Mouse (Mus musculus) gastrocnemius, adult 8-10 months (tissue): ENCODE measurements around the gene Mindy2. TPM values are rescaled to one million over a fixed set of nuclear protein-coding genes. Genes with fewer than 3 reads are reported as not detected.
"Not testable (repeated sequence)": the region's sequence is repeated elsewhere in the genome, so short reads cannot be mapped to it uniquely, and the experiment has no call there.

Source experiments
- DNase-seq, 2 experiments: peaks; one replicate each; pipeline ENCODE4 v3.0.0; 2022; ENCODE audit warnings: low spot score in 2 of 2
- total RNA-seq, 4 experiments: library from RNA; stranded (reverse); gene quantifications; 2 replicates each; pipeline ENCODE4 v1.2.4; 2022

Mindy2 gene
- total RNA-seq, 4 experiments from 2014 or later = 13.2 to 17.6 (median 13.6) TPM

DNA sequence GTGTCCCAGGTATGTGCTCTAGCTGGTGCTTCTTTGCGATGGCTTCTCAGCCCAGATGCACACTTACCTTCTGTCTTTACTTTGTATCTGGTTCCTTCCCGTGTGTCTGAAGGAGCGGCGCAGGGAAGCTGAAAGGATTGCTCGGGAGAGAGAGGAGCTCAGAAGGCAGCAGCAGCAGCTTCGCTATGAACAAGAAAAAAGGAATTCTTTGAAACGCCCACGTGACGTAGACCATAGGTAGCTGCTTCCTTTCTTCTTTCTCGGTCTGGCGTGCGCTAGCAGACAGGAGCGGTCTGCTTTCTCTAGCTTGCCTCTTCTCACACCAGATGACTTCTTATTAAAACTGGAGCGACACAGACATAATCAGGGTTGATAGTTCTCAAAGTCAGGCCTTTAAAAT lies 72.3 kb downstream of the Mindy2 start:
- DNase-seq = no peak

DNA sequence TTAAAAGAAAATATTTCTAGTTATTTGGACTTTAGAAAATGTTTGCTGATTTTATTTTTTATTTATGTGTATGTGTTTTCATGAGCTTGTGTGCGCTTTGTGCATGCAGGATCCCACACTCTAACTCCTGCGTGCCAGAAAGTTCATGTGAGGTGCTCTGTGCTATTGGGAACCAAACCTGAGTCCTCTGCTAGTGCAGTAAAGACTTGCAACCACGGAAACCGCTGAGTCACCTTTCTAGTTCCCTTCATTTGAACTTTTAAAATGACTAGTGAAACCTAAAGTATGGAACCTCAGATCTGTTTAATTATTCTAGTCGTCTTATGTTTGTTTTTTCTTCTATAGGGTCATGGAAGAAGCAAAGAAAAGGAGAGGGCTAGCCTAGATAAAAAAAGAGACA lies 76.0 kb downstream of the Mindy2 start:
- DNase-seq = no peak

DNA sequence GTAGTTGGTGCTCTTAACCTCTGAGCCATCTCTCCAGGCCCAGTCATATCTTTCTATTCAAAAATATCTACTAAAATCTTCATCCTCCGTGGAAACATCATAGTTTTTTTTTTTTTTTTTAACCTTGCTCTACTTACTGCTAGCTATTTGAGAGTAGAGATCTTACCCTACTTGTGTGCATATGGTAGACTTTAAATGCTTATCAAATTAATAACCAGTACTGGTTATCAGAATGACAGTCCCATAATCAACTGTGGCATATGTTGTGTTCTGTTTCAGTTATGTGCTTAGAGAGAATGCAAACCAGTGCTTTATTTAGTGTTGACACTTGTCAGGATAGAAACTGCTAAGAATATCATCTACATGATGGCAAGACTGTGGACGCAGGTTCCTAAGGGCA lies 78.9 kb downstream of the Mindy2 start:
- DNase-seq = no peak

DNA sequence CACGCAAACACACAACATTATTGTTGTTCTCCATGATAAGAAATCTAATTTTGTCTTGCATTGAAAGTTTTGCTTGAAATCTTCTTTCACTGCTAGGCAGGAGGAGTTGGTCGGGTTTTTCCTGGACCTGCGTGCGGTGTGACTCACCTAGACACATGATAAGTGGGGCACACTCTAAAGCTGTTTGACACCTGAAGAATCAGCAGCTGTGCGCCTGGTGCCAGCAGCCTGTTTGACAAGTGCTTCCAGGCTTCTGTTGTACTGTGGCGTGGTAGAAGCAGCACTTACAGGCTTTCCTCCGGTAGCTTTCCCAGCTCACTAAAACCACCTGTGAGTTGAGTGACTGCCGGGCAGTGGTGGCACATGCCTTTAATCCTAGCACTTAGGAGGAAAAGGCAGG lies 86.6 kb downstream of the Mindy2 start:
- DNase-seq = no peak

DNA sequence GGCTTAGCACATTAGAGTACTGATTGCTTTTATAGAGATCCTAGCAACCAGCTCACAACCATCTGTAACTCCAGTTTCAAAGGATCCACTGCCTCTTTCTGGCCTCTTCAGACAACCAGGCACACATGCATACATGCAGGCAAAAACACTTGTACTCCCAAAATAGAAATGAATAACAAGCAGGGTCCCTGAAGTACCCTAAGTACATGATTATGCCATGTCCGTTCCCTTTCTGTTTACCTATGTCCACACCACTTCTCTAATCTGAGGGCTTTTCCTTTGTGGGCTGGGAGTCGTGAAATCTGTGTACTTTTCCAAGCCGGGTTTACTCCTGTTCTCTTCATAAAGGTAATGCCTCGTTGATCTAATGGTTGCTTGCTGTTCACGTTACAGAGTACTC lies 89.3 kb downstream of the Mindy2 start:
- no peak for DNase-seq

DNA sequence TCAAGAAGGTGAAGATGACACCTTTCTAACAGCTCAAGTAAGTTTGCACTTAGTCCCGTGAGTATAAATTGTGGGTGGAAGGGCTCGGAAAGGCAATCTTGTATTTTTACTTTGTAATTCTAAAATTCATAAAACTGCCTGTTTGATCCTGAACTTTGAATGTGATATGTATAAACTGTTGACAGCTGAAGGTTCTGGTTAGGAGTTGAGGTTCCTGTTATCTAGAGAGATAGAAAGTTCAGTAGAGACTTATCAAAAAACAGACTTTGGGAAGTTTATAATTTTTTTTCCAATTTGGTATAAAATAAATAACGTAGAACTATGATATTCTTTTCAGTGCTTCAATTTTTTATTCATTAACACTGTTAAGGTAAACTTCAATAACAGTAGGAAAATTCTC lies 94.1 kb downstream of the Mindy2 start:
- no peak for DNase-seq

DNA sequence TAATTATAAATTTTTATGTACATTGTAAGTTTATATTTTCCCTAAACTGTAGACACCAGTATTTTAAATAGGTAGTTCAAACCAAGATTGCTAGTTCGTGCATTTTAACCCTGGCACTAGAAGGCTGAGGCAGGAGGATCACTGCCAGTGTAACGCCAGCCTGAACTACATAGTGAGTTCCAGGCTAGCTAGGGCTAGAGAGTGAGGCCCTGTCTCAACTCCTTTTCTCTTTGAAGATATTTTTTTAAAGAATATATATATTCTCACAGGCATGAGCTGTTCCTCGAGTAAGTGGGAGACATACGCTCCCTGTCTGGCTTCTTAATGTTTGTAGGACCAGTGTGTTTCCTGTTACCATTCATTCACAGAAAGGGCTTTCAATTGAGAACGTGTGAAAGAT lies 100.2 kb downstream of the Mindy2 start:
- no peak for DNase-seq

DNA sequence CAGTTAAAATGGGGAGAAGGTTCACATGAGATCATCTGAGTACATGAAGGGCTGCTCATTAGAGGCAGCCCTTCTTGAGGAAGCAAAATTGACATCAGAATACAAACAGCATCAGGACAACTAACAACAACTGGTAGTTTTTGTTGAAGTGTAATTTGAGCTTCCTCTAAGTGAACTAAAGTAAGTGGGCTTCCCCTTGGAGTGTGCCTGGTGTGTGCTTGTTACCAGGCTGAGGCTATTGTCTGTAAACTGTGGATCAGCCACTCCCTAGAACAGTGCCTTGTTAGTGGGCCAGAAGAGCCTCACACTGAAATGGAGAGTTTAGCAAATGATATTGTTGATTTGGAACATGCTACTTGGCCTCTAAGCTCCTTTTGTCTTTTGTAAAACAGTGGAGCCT lies 101.5 kb downstream of the Mindy2 start:
- DNase-seq = no peak

DNA sequence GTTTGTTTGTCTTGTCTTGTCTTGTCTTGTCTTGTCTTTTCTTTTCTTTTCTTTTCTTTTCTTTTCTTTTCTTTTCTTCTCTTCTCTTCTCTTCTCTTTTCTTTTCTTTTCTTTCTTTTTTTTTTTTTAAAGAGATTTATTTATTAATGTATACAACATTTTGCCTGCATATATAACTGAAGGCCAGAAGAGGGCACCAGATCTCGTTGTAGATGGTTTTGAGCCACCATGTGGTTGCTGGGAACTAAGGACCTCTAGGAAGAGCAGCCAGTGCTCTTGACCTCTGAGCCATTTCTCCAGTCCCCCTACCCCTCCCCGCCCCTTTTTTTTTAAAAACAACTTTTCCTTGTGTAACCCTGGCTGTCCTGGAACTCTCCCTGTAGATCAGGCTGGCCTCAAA lies 104.7 kb downstream of the Mindy2 start:
- not testable (repeated sequence) for DNase-seq

DNA sequence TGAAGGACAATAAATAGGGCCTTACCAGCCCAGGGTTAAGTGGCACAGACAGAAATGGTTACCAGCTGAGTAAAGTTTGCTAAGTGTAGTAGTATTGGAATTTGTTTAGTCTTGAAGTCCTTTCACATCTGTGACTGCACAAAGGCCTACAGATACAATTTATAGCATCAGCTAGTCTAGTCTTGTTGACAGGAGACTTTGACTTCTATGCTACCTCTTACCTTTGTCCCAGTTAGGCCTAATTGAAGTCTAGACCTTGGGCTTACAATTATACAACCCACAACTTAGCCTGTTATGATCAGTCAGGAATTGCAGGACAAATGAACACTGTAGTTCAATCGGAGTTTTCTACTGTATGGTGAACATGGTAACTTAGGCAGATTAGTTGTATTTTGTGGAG lies 105.5 kb downstream of the Mindy2 start:
- DNase-seq = no peak

Other genes starting within 250 kb of the Mindy2 start
- gene Ccnb2, start 235.6 kb downstream of the Mindy2 start, total RNA-seq = under 1 TPM in 1 of 4 experiments, not detected in 3; 0.34 TPM
- 10 to 100 TPM in 3 of 4 experiments, 1 to 10 TPM in 1; 9.9 to 13.2 (median 11.0) TPM for gene Rnf111, start 153.4 kb downstream of the Mindy2 start, total RNA-seq
- gene Sltm, start 114.4 kb downstream of the Mindy2 start, total RNA-seq = 10 to 100 TPM; 11.6 to 16.1 (median 14.6) TPM
- under 1 TPM in 3 of 4 experiments, not detected in 1; 0.15 to 0.19 (median 0.18) TPM for gene Gm10642, start 923 bp downstream of the Mindy2 start, total RNA-seq
- gene Adam10, start 21.8 kb upstream of the Mindy2 start, total RNA-seq = 10 to 100 TPM; 13.1 to 17.4 (median 16.1) TPM